Mouse (Mus musculus): ENCODE measurements at regions not wholly inside any gene's neighbourhood (a gene's known extent, or its start where the extent isn't known, plus 50 kb on each side); places are given as distances from the start of the nearest gene placed in this dataset.

- no peak for TF ChIP-seq POLR2A (IDR thresholded peaks at IDR 0.05; ENCODE audit: borderline replicate concordance, insufficient read depth, low read length)
- TF ChIP-seq CTCF (IDR thresholded peaks at IDR 0.05; ENCODE audit: borderline replicate concordance, insufficient read depth, low read depth, low read length) = no peak
Measured at GRCm38 (mm10) chr3:21990526-21990925, 85.9 kb upstream of the Tbl1xr1 start.
